Mouse (Mus musculus): ENCODE data around the gene Fmnl1. TPM values are rescaled to one million over a fixed set of nuclear protein-coding genes. Genes with fewer than 3 reads are reported as not detected.

Fmnl1 gene
- total and polyA plus RNA-seq, 2 experiments from 2014 or later, result 6.9 to 15.5 TPM

DNA sequence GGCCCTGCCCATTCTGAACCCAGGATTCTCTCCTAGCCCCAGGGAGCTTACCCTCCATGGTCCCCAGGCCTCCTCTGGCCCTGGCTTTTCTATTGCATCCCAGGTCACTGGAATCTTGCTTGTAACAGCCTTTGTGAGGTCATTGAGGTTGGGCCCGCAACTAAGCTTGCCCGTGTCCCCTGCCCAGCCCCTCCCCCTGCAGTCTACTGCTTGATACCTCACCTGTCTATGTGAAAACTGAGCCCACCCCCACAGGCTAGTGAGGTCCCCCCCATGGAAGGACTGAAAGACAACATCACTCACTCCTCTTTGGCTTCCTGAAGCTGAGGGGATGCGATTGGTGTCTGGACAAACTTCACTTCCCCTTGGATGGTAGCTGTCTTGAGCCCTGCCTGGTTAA is 37.6 kb downstream of the Fmnl1 start, which contains the start of gene 1700023F06Rik:
Gene 1700023F06Rik, minus strand, starts transcription at position 101 of the 400 bp plus-strand sequence.
- no peak for ATAC-seq
- DNase-seq (ENCODE audit: low spot score), result no peak

DNA sequence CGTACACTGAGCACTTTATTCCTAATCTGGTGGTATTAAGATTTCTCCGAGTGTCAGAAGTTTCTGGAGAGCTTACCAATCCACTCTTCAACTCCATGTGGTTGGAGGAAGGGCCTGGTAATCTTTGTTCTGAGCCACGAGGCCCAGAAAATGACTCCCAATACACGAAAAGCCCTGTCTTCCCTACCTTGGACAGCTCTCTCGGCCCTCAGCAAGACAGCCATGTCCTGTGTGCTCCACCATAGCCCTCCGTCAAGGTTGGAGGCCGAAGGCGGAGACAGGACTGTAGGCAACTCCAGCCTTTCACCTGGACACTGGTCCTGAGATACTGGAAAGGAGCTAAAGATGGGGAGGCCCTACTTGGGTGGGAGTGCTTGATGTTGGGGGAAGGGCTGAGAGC is 39.4 kb downstream of the Fmnl1 start:
- Histone ChIP-seq H3K4me3 (ENCODE audit: low read length) (no peak overlapping the region), H3K27ac (no peak overlapping the region), H3K36me3 (ENCODE audit: insufficient read depth, low read length) (no peaks in the 10 kb centered on the region), H3K9me3 (ENCODE audit: low read length) (no peaks in the 10 kb centered on the region), H3K4me2 (ENCODE audit: low read depth, low read length) (no peak overlapping the region), H3K27me3 (ENCODE audit: insufficient read depth, low read length) (no peaks in the 10 kb centered on the region), H3K9ac (replicated peaks; ENCODE audit: low read length) (no peak overlapping the region), H3K4me1 (ENCODE audit: insufficient read depth, low read length) (no peaks in the 10 kb centered on the region)
- DNase-seq (ENCODE audit: low spot score) (no peak), ATAC-seq (no peak)
- no peak for TF ChIP-seq CTCF (IDR thresholded peaks at IDR 0.05; ENCODE audit: low read depth)
- 75% methylated on average over 8 of the region's 8 CpGs for WGBS

More for the DNA sequence above, 37.6 kb downstream of the Fmnl1 start, which contains the start of gene 1700023F06Rik:
- Histone ChIP-seq H3K4me1 (ENCODE audit: insufficient read depth, low read length) (no peaks in the 10 kb centered on the region), H3K4me3 (ENCODE audit: low read length) (no peak within 1 kb of the TSS), H3K9me3 (ENCODE audit: low read length) (no peaks in the 10 kb centered on the region), H3K9ac (replicated peaks; ENCODE audit: low read length) (no peak within 1 kb of the TSS), H3K27ac (no peak within 1 kb of the TSS), H3K27me3 (ENCODE audit: insufficient read depth, low read length) (no peaks in the 10 kb centered on the region), H3K36me3 (ENCODE audit: insufficient read depth, low read length) (no peaks in the 10 kb centered on the region), H3K4me2 (ENCODE audit: low read depth, low read length) (no peak within 1 kb of the TSS)
- 88% methylated on average over 3 of the region's 3 CpGs for WGBS
- TF ChIP-seq CTCF (IDR thresholded peaks at IDR 0.05; ENCODE audit: low read depth), result no peak

DNA sequence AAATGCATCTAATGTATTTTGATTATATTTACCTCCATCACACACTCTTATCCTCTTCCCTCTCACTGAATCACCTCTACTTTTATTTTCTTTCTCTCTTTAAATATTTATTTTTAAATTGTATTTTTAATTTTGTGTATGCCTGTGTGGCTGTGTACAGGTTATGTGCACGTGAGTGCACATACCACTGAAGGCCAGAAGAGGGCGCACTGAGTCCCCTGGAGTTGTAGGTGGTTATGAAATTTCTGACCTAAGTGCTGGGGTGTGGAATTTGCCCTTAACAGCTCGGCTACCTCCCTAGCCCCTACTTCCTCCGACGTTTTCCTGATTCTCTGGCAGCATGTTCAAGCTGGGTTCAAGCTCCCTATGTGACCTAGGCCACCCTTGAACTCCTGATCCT is 42.8 kb downstream of the Fmnl1 start:
- H3K9me3 ChIP-seq (ENCODE audit: low read length), result no peaks in the 10 kb centered on the region
- H3K27me3 ChIP-seq (ENCODE audit: insufficient read depth, low read length), result no peaks in the 10 kb centered on the region
- no peak overlapping the region for H3K4me2 ChIP-seq (ENCODE audit: low read depth, low read length)
- no peak overlapping the region for H3K27ac ChIP-seq
- DNase-seq (ENCODE audit: low spot score) (no peak), ATAC-seq (no peak)
- no peaks in the 10 kb centered on the region for H3K36me3 ChIP-seq (ENCODE audit: insufficient read depth, low read length)
- H3K4me3 ChIP-seq (ENCODE audit: low read length), result no peak overlapping the region
- peak; percentile 27; the same call in 1 of the 2 replicates for TF ChIP-seq CTCF (IDR thresholded peaks at IDR 0.05; ENCODE audit: low read depth)
- H3K9ac ChIP-seq (replicated peaks; ENCODE audit: low read length), result no peak overlapping the region
- H3K4me1 ChIP-seq (ENCODE audit: insufficient read depth, low read length), result no peaks in the 10 kb centered on the region
- WGBS, result 77% methylated on average over 5 of the region's 5 CpGs

DNA sequence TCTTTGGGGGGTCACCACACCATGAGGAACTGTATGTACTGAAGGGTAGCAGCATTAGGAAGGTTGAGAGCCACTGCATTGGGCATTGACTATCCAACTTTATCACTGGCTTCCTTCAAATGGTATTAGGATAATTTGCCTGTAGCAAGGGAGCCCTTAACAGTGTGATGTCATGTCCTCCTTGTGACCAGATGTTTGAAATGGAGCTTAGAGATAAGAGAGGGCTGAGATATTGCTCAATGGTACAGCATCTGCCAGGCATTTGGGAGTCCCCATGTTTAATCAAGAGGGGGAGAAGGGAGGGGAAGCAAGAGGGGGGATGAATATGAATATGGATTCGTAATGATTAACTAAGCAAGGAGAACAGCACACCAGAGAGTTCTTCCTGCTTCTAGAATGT is 44.4 kb downstream of the Fmnl1 start:
- Histone ChIP-seq H3K4me1 (ENCODE audit: insufficient read depth, low read length) (no peaks in the 10 kb centered on the region), H3K27ac (no peak overlapping the region), H3K4me3 (ENCODE audit: low read length) (no peak overlapping the region), H3K4me2 (ENCODE audit: low read depth, low read length) (no peak overlapping the region), H3K27me3 (ENCODE audit: insufficient read depth, low read length) (no peaks in the 10 kb centered on the region), H3K36me3 (ENCODE audit: insufficient read depth, low read length) (peaks cover 4% of the 10 kb centered on the region; the same call in 1 of the 2 replicates), H3K9ac (replicated peaks; ENCODE audit: low read length) (no peak overlapping the region), H3K9me3 (ENCODE audit: low read length) (no peaks in the 10 kb centered on the region)
- DNase-seq (ENCODE audit: low spot score) (no peak), ATAC-seq (no peak)
- no peak for TF ChIP-seq CTCF (IDR thresholded peaks at IDR 0.05; ENCODE audit: low read depth)
- 87% methylated on average over 1 of the region's 1 CpGs for WGBS

DNA sequence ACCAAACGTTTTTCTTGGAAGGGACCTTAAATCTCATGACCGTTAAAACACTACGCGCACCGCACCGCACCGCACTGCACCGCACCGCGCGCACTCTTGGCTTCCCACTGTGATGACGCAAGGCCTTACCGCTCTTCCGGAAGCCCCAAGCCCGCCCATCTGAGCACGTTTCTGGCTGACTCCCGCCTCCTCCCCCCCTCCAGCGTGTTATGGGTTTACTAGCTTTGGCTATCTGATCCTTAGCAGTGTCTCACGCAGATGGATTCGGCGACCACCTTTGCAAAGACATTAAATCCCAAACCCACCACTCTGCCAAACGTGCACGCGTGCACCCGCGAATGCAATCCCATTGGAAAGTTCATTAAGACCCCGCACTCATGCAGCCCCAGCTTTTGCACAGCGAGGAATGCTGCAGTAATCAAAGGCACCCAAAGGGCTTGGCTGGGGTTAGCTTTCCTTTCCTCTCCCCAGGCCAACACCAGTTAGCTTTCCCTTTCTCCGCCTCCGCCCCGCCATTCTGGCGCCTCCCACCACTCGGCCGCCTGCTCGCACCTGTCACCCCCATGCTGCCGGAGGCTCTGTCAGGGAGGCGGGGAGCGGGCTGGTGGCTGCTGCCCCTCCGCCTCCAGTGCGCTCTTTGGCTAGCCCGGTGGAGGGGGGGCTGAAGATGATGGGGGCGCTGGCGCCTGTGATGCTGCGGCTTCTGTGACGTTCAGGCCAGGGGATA is 47.0 kb downstream of the Fmnl1 start, which contains the start of gene Spata32:
Gene Spata32, minus strand, starts transcription at position 643 of the 727 bp plus-strand sequence.
- DNase-seq (ENCODE audit: low spot score), result peak; percentile 84
- Histone ChIP-seq H3K4me3 (ENCODE audit: low read length) (peak within 1 kb of the TSS; percentile 42), H3K4me1 (ENCODE audit: insufficient read depth, low read length) (no peaks in the 10 kb centered on the region), H3K4me2 (ENCODE audit: low read depth, low read length) (peak within 1 kb of the TSS; percentile 72), H3K9me3 (ENCODE audit: low read length) (no peaks in the 10 kb centered on the region), H3K9ac (replicated peaks; ENCODE audit: low read length) (peak within 1 kb of the TSS; percentile 51), H3K27me3 (ENCODE audit: insufficient read depth, low read length) (no peaks in the 10 kb centered on the region), H3K27ac (peak within 1 kb of the TSS; percentile 66), H3K36me3 (ENCODE audit: insufficient read depth, low read length) (peaks cover 17% of the 10 kb centered on the region)
- WGBS, result under 1% methylated on average over 45 of the region's 45 CpGs
- ATAC-seq, result peak; percentile 87
- no peak for TF ChIP-seq CTCF (IDR thresholded peaks at IDR 0.05; ENCODE audit: low read depth)

DNA sequence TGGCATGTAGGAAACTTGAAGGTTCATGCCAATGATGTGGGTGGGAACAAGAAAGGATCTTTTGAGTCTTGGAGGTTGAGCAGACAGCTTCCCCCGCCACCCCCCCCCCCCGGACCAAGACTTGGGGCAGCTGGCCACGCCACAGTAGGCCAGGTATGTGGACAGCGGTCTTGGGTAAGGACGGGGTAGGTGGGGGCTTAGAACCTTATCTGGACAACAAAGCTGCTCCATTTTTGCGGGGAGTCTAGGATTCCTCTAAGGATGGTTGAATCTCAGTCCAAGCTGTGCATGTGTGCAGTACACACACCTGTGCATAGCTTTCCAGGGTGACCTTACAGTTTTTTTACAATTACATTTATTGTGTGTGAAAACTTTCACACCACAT is 47.6 kb downstream of the Fmnl1 start:
- H3K27ac ChIP-seq, result peak overlapping the region; percentile 66
- no peak for DNase-seq (ENCODE audit: low spot score)
- H3K9ac ChIP-seq (replicated peaks; ENCODE audit: low read length), result peak overlapping the region; percentile 51
- H3K4me3 ChIP-seq (ENCODE audit: low read length), result peak overlapping the region; percentile 42
- WGBS, result 17% methylated on average over 6 of the region's 6 CpGs
- H3K9me3 ChIP-seq (ENCODE audit: low read length), result no peaks in the 10 kb centered on the region
- no peaks in the 10 kb centered on the region for H3K4me1 ChIP-seq (ENCODE audit: insufficient read depth, low read length)
- ATAC-seq, result peak; percentile 48; the same call in 1 of the 2 replicates
- TF ChIP-seq CTCF (IDR thresholded peaks at IDR 0.05; ENCODE audit: low read depth), result no peak
- H3K36me3 ChIP-seq (ENCODE audit: insufficient read depth, low read length), result peaks cover 19% of the 10 kb centered on the region
- H3K4me2 ChIP-seq (ENCODE audit: low read depth, low read length), result peak overlapping the region; percentile 72
- H3K27me3 ChIP-seq (ENCODE audit: insufficient read depth, low read length), result no peaks in the 10 kb centered on the region

DNA sequence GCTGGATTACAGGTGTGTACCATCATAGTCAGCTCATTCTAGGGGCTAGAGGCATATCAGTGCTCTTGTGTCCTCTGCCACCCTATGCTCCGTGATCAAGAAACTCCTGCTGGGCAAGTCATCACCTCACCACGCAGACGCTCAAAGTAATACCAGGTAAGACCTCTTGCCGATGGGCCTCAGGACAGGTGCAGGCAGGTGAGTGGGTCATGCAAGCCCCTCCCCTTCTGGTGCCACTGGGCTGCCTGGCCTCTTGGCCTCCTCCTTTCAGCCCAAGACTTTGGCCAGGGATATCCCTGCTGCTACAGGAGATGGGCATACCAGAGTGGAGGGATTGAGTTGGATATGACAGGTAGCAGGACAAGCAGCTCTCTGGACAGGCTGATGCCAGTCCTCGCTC is 48.4 kb downstream of the Fmnl1 start:
- Histone ChIP-seq H3K4me2 (ENCODE audit: low read depth, low read length) (no peak overlapping the region), H3K4me1 (ENCODE audit: insufficient read depth, low read length) (no peaks in the 10 kb centered on the region), H3K27ac (no peak overlapping the region), H3K4me3 (ENCODE audit: low read length) (no peak overlapping the region), H3K36me3 (ENCODE audit: insufficient read depth, low read length) (peaks cover 26% of the 10 kb centered on the region), H3K9ac (replicated peaks; ENCODE audit: low read length) (no peak overlapping the region), H3K9me3 (ENCODE audit: low read length) (no peaks in the 10 kb centered on the region), H3K27me3 (ENCODE audit: insufficient read depth, low read length) (no peaks in the 10 kb centered on the region)
- DNase-seq (ENCODE audit: low spot score), result no peak
- 95% methylated on average over 5 of the region's 5 CpGs for WGBS
- no peak for ATAC-seq
- TF ChIP-seq CTCF (IDR thresholded peaks at IDR 0.05; ENCODE audit: low read depth), result no peak
